Mouse (Mus musculus): ENCODE data around the gene Lgals2. TPM values are rescaled to one million over a fixed set of nuclear protein-coding genes. Genes with fewer than 3 reads are reported as not detected.
"Not testable (repeated sequence)": the region's sequence is repeated elsewhere in the genome, so short reads cannot be mapped to it uniquely, and the experiment has no call there.

Lgals2 gene
- polyA plus RNA-seq, 1 experiment from 2014 or later, result not detected

- no peak overlapping the region for H3K4me3 ChIP-seq (ENCODE audit: low read depth, low read length)
- H3K4me1 ChIP-seq (ENCODE audit: control insufficient read depth, insufficient read depth, low read length), result peaks cover 5% of the 10 kb centered on the region
- 0 out of 2 replicates have a peak, but pooled peaks cover 2% of the 10 kb centered on the region for H3K27me3 ChIP-seq (ENCODE audit: control insufficient read depth, insufficient read depth, low read length)
- H3K9me3 ChIP-seq (ENCODE audit: control insufficient read depth, low read length), result no peaks in the 10 kb centered on the region
- H3K4me2 ChIP-seq (ENCODE audit: low read depth, low read length), result no peak overlapping the region
- peaks cover 28% of the 10 kb centered on the region for H3K36me3 ChIP-seq (ENCODE audit: control insufficient read depth, insufficient read depth, low read length)
- no peak overlapping the region for H3K27ac ChIP-seq (ENCODE audit: low read depth, low read length)
- ATAC-seq (ENCODE audit: low read depth), result no peak
- H3K9ac ChIP-seq (replicated peaks; ENCODE audit: low read depth, low read length), result no peak overlapping the region
- 73% methylated on average over 3 of the region's 3 CpGs for WGBS
These were observed 40.8 kb upstream of the Lgals2 start for GRCm38 (mm10) chr15:78896149-78896548.

GRCm38 (mm10) chr15:78895741-78896140 lies 40.4 kb upstream of the Lgals2 start:
- WGBS, result 93% methylated on average over 2 of the region's 2 CpGs
- H3K9me3 ChIP-seq (ENCODE audit: control insufficient read depth, low read length), result no peaks in the 10 kb centered on the region
- no peak overlapping the region for H3K9ac ChIP-seq (replicated peaks; ENCODE audit: low read depth, low read length)
- H3K36me3 ChIP-seq (ENCODE audit: control insufficient read depth, insufficient read depth, low read length), result peaks cover 32% of the 10 kb centered on the region
- H3K4me3 ChIP-seq (ENCODE audit: low read depth, low read length), result no peak overlapping the region
- ATAC-seq (ENCODE audit: low read depth), result no peak
- H3K4me1 ChIP-seq (ENCODE audit: control insufficient read depth, insufficient read depth, low read length), result peaks cover 5% of the 10 kb centered on the region
- H3K4me2 ChIP-seq (ENCODE audit: low read depth, low read length), result no peak overlapping the region
- no peak overlapping the region for H3K27ac ChIP-seq (ENCODE audit: low read depth, low read length)
- 0 out of 2 replicates have a peak, but pooled peaks cover 1% of the 10 kb centered on the region for H3K27me3 ChIP-seq (ENCODE audit: control insufficient read depth, insufficient read depth, low read length)

DNA sequence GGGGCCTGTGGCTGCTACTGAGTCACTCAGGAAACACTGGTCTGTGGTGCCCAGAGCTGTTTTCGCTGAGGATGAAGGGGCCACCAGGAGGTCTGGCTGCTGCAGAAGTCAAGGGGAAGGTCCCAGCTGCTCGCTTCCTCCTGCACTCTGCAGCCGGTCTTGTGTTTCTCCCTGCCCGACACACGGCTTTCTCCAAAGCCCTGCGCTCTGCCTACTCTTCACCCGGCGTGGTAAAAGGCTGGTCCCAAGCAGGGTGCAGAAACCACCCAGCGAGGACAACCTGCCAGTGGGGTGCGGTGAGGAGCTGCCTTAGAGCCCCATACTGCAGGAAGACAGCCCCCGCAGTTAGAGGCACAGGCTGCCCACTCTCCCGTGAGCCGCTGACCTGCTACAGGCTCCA lies 39.4 kb upstream of the Lgals2 start:
- no peaks in the 10 kb centered on the region for H3K27me3 ChIP-seq (ENCODE audit: control insufficient read depth, insufficient read depth, low read length)
- no peak for ATAC-seq (ENCODE audit: low read depth)
- no peak overlapping the region for H3K4me2 ChIP-seq (ENCODE audit: low read depth, low read length)
- H3K4me1 ChIP-seq (ENCODE audit: control insufficient read depth, insufficient read depth, low read length), result no peaks in the 10 kb centered on the region
- 0 out of 2 replicates have a peak overlapping the region, but pooled peaks have one; percentile 10 for H3K27ac ChIP-seq (ENCODE audit: low read depth, low read length)
- peaks cover 34% of the 10 kb centered on the region for H3K36me3 ChIP-seq (ENCODE audit: control insufficient read depth, insufficient read depth, low read length)
- no peak overlapping the region for H3K4me3 ChIP-seq (ENCODE audit: low read depth, low read length)
- H3K9me3 ChIP-seq (ENCODE audit: control insufficient read depth, low read length), result no peaks in the 10 kb centered on the region
- H3K9ac ChIP-seq (replicated peaks; ENCODE audit: low read depth, low read length), result no peak overlapping the region
- 79% methylated on average over 13 of the region's 13 CpGs for WGBS

GRCm38 (mm10) chr15:78892440-78892839 lies 37.1 kb upstream of the Lgals2 start:
- no peaks in the 10 kb centered on the region for H3K4me1 ChIP-seq (ENCODE audit: control insufficient read depth, insufficient read depth, low read length)
- H3K9ac ChIP-seq (replicated peaks; ENCODE audit: low read depth, low read length), result no peak overlapping the region
- 65% methylated on average over 7 of the region's 7 CpGs for WGBS
- ATAC-seq (ENCODE audit: low read depth), result no peak
- H3K27ac ChIP-seq (ENCODE audit: low read depth, low read length), result no peak overlapping the region
- H3K4me2 ChIP-seq (ENCODE audit: low read depth, low read length), result no peak overlapping the region
- peaks cover 42% of the 10 kb centered on the region for H3K36me3 ChIP-seq (ENCODE audit: control insufficient read depth, insufficient read depth, low read length)
- no peaks in the 10 kb centered on the region for H3K27me3 ChIP-seq (ENCODE audit: control insufficient read depth, insufficient read depth, low read length)
- H3K4me3 ChIP-seq (ENCODE audit: low read depth, low read length), result no peak overlapping the region
- H3K9me3 ChIP-seq (ENCODE audit: control insufficient read depth, low read length), result no peaks in the 10 kb centered on the region

GRCm38 (mm10) chr15:78889401-78889853 lies 34.1 kb upstream of the Lgals2 start:
- Histone ChIP-seq H3K4me3 (ENCODE audit: low read depth, low read length) (no peak overlapping the region), H3K4me2 (ENCODE audit: low read depth, low read length) (no peak overlapping the region), H3K27ac (ENCODE audit: low read depth, low read length) (no peak overlapping the region), H3K9me3 (ENCODE audit: control insufficient read depth, low read length) (no peaks in the 10 kb centered on the region), H3K9ac (replicated peaks; ENCODE audit: low read depth, low read length) (no peak overlapping the region), H3K36me3 (ENCODE audit: control insufficient read depth, insufficient read depth, low read length) (peaks cover 54% of the 10 kb centered on the region), H3K4me1 (ENCODE audit: control insufficient read depth, insufficient read depth, low read length) (no peaks in the 10 kb centered on the region), H3K27me3 (ENCODE audit: control insufficient read depth, insufficient read depth, low read length) (no peaks in the 10 kb centered on the region)
- WGBS, result 37% methylated on average over 13 of the region's 13 CpGs
- ATAC-seq (ENCODE audit: low read depth), result no peak

DNA sequence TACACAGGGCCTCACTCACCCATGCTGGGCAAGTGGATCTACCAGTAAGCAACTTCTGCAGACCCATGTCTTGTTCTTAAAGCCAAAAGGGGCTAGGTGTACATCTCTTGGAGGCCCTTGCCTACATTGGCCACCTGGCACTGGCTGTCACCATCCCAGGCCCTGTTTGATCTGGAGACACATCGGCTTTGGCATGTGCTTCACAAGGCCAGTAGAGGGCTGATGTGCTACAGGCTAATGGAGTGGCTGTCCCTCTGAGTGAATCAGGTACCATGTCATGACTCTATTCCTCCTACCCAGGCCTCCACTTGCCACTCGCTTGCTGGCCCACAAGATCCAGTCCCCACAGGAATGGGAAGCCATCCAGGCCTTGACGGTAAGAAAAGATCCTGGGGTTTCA lies 26.5 kb upstream of the Lgals2 start:
- H3K36me3 ChIP-seq (ENCODE audit: control insufficient read depth, insufficient read depth, low read length), result peaks cover 36% of the 10 kb centered on the region

GRCm38 (mm10) chr15:78880432-78880831 lies 25.1 kb upstream of the Lgals2 start:
- H3K4me3 ChIP-seq (ENCODE audit: low read depth, low read length), result no peak overlapping the region
- H3K27ac ChIP-seq (ENCODE audit: low read depth, low read length), result no peak overlapping the region
- H3K4me2 ChIP-seq (ENCODE audit: low read depth, low read length), result no peak overlapping the region
- no peaks in the 10 kb centered on the region for H3K9me3 ChIP-seq (ENCODE audit: control insufficient read depth, low read length)
- H3K36me3 ChIP-seq (ENCODE audit: control insufficient read depth, insufficient read depth, low read length), result peaks cover 29% of the 10 kb centered on the region
- H3K27me3 ChIP-seq (ENCODE audit: control insufficient read depth, insufficient read depth, low read length), result no peaks in the 10 kb centered on the region
- 94% methylated on average over 8 of the region's 8 CpGs for WGBS
- H3K4me1 ChIP-seq (ENCODE audit: control insufficient read depth, insufficient read depth, low read length), result peaks cover 10% of the 10 kb centered on the region
- no peak for ATAC-seq (ENCODE audit: low read depth)
- H3K9ac ChIP-seq (replicated peaks; ENCODE audit: low read depth, low read length), result no peak overlapping the region

More for the DNA sequence above, 26.5 kb upstream of the Lgals2 start:
- Histone ChIP-seq H3K4me1 (ENCODE audit: control insufficient read depth, insufficient read depth, low read length) (peaks cover 4% of the 10 kb centered on the region), H3K4me3 (ENCODE audit: low read depth, low read length) (no peak overlapping the region), H3K27me3 (ENCODE audit: control insufficient read depth, insufficient read depth, low read length) (no peaks in the 10 kb centered on the region), H3K9ac (replicated peaks; ENCODE audit: low read depth, low read length) (no peak overlapping the region), H3K4me2 (ENCODE audit: low read depth, low read length) (no peak overlapping the region), H3K27ac (ENCODE audit: low read depth, low read length) (no peak overlapping the region), H3K9me3 (ENCODE audit: control insufficient read depth, low read length) (no peaks in the 10 kb centered on the region)
- WGBS, result 87% methylated on average over 3 of the region's 3 CpGs
- ATAC-seq (ENCODE audit: low read depth), result no peak

- not testable (repeated sequence) for H3K27me3 ChIP-seq (ENCODE audit: control insufficient read depth, insufficient read depth, low read length); ATAC-seq (ENCODE audit: low read depth); H3K9ac ChIP-seq (replicated peaks; ENCODE audit: low read depth, low read length); H3K27ac ChIP-seq (ENCODE audit: low read depth, low read length); H3K9me3 ChIP-seq (ENCODE audit: control insufficient read depth, low read length); H3K4me2 ChIP-seq (ENCODE audit: low read depth, low read length); H3K4me3 ChIP-seq (ENCODE audit: low read depth, low read length)
- 75% methylated on average over 7 of the region's 7 CpGs for whole genome bisulfite sequencing
- Histone ChIP-seq H3K36me3 (ENCODE audit: control insufficient read depth, insufficient read depth, low read length) (peaks cover 19% of the 10 kb centered on the region), H3K4me1 (ENCODE audit: control insufficient read depth, insufficient read depth, low read length) (peaks cover 10% of the 10 kb centered on the region)
These were observed 23.6 kb upstream of the Lgals2 start for GRCm38 (mm10) chr15:78878792-78879516.

- Histone ChIP-seq H3K4me3 (ENCODE audit: low read depth, low read length) (peak overlapping the region; percentile 59), H3K9me3 (ENCODE audit: control insufficient read depth, low read length) (no peaks in the 10 kb centered on the region), H3K4me2 (ENCODE audit: low read depth, low read length) (peak overlapping the region; percentile 89), H3K36me3 (ENCODE audit: control insufficient read depth, insufficient read depth, low read length) (peaks cover 11% of the 10 kb centered on the region; the same call in 1 of the 2 replicates), H3K27ac (ENCODE audit: low read depth, low read length) (peak overlapping the region; percentile 99), H3K27me3 (ENCODE audit: control insufficient read depth, insufficient read depth, low read length) (no peaks in the 10 kb centered on the region), H3K4me1 (ENCODE audit: control insufficient read depth, insufficient read depth, low read length) (peaks cover 10% of the 10 kb centered on the region), H3K9ac (replicated peaks; ENCODE audit: low read depth, low read length) (peak overlapping the region; percentile 81)
- 1% methylated on average over 10 of the region's 17 CpGs for WGBS
- ATAC-seq (ENCODE audit: low read depth), result no peak; the same call in 1 of the 2 replicates
These were observed 22.6 kb upstream of the Lgals2 start for GRCm38 (mm10) chr15:78877810-78878390.

Data from neural tube, embryonic 14.5 days (tissue).